ENCODE assay signal across 9 mouse cellular contexts in genomic region chr5:99274119-99274563, GRCm38 (mm10).
DNase-seq lines count a peak whose midpoint lies in the region; ATAC-seq and TF ChIP-seq lines count a peak whose summit lies in the region.
"Had no signal": no experiment of that assay in that cellular context is flagged by ENCODE, and none has a peak within 500 bp of the region (broad histone marks: within the 10 kb centered on the region; RNA-seq: fewer than 3 reads in every experiment).

No protein-coding gene starts in this region.

- no peaks in the 10 kb centered on the region for H3K27me3 ChIP-seq in forebrain, embryonic 15.5 days
- no peaks in the 10 kb centered on the region for H3K27me3 ChIP-seq in midbrain, embryonic 14.5 days (ENCODE audit: control insufficient read depth, insufficient read depth, low read length)
- H3K27me3 ChIP-seq: lung, embryonic 15.5 days had no signal

- ATAC-seq in forebrain, embryonic 15.5 days (replicated peaks) = peak; percentile 95
- peak; percentile 89 for ATAC-seq in midbrain, embryonic 14.5 days (ENCODE audit: low FRiP score, low TSS enrichment)
- no peak for ATAC-seq in megakaryocyte progenitor cell, adult 5-6 weeks (replicated peaks; ENCODE audit: poor library complexity)

- DNase-seq in layer of hippocampus, postnatal 25 days (ENCODE audit: extremely low spot score in 1 of 2, low spot score in 1 of 2) = peak; percentile 17 to 25
- no peak for DNase-seq in layer of hippocampus, adult 9-10 months (ENCODE audit: low spot score)
- peak; percentile 83 for DNase-seq in midbrain, embryonic 14.5 days
- DNase-seq in kidney, adult 18-20 months = no peak
- DNase-seq in ovary, adult 18-20 months (ENCODE audit: low spot score) = no peak

- no peak for TF ChIP-seq POLR2A in cortical plate, adult 2 months (IDR thresholded peaks at IDR 0.05; ENCODE audit: extremely low read depth, insufficient read depth, low read length)

- peak overlapping the region; percentile 15; the same call in 1 of the 2 replicates for H3K4me3 ChIP-seq in cortical plate, adult 2 months (ENCODE audit: insufficient read depth, low read length)
- peak overlapping the region; percentile 2; the same call in 1 of the 2 replicates for H3K4me3 ChIP-seq in forebrain, embryonic 15.5 days
- no peak overlapping the region for H3K4me3 ChIP-seq in midbrain, embryonic 14.5 days (replicated peaks; ENCODE audit: low read depth, low read length)
- H3K4me3 ChIP-seq: lung, embryonic 15.5 days had no signal

- H3K4me1 ChIP-seq in cortical plate, adult 2 months (ENCODE audit: control insufficient read depth, insufficient read depth, low read length) = peaks cover 11% of the 10 kb centered on the region
- peaks cover 29% of the 10 kb centered on the region for H3K4me1 ChIP-seq in forebrain, embryonic 15.5 days
- peaks cover 17% of the 10 kb centered on the region for H3K4me1 ChIP-seq in midbrain, embryonic 14.5 days (ENCODE audit: control insufficient read depth, insufficient read depth, low read length)

- H3K9me3 ChIP-seq in forebrain, embryonic 15.5 days = no peaks in the 10 kb centered on the region
- H3K9me3 ChIP-seq in midbrain, embryonic 14.5 days (ENCODE audit: control insufficient read depth, low read length) = no peaks in the 10 kb centered on the region
- H3K9me3 ChIP-seq: lung, embryonic 15.5 days had no signal

- TF ChIP-seq CTCF in cortical plate, adult 2 months (IDR thresholded peaks at IDR 0.05; ENCODE audit: extremely low read depth, insufficient read depth, low read length) = no peak

- no peak overlapping the region for H3K27ac ChIP-seq in cortical plate, adult 2 months (ENCODE audit: insufficient read depth, low read length)
- H3K27ac ChIP-seq in forebrain, embryonic 15.5 days (replicated peaks) = peak overlapping the region; percentile 91
- H3K27ac ChIP-seq in midbrain, embryonic 14.5 days (replicated peaks; ENCODE audit: low read depth, low read length) = peak overlapping the region; percentile 43
- H3K27ac ChIP-seq: lung, embryonic 15.5 days had no signal

- H3K4me2 ChIP-seq in forebrain, embryonic 15.5 days (replicated peaks) = peak overlapping the region; percentile 31
- 0 out of 2 replicates have a peak overlapping the region, but pooled peaks have one; percentile 15 for H3K4me2 ChIP-seq in midbrain, embryonic 14.5 days (ENCODE audit: low read length)
- H3K4me2 ChIP-seq: lung, embryonic 15.5 days had no signal

- H3K9ac ChIP-seq in forebrain, embryonic 15.5 days (replicated peaks) = no peak overlapping the region
- H3K9ac ChIP-seq in midbrain, embryonic 14.5 days (replicated peaks; ENCODE audit: low read length) = no peak overlapping the region; the same call in 1 of the 2 replicates
- H3K9ac ChIP-seq: lung, embryonic 15.5 days had no signal

- no peaks in the 10 kb centered on the region for H3K36me3 ChIP-seq in forebrain, embryonic 15.5 days
- H3K36me3 ChIP-seq in midbrain, embryonic 14.5 days (ENCODE audit: control insufficient read depth, insufficient read depth, low read length) = no peaks in the 10 kb centered on the region
- H3K36me3 ChIP-seq: lung, embryonic 15.5 days had no signal

- 5% methylated on average over 12 of the region's 12 CpGs for WGBS in forebrain, embryonic 15.5 days
- WGBS in midbrain, embryonic 14.5 days = 9% methylated on average over 12 of the region's 12 CpGs

Comparison
In these comparisons a context has a peak if more than half of its experiments do, and no peak if none do; other contexts are left out.
1. DNase-seq: peak in layer of hippocampus, postnatal 25 days (2 of 2) and midbrain, embryonic 14.5 days (single experiment); none in layer of hippocampus, adult 9-10 months (single experiment), kidney, adult 18-20 months (single experiment) and ovary, adult 18-20 months (single experiment).